Mouse (Mus musculus) left cerebral cortex, adult 8-10 months (tissue): ENCODE measurements around the gene Obscn. TPM values are rescaled to one million over a fixed set of nuclear protein-coding genes. Genes with fewer than 3 reads are reported as not detected.
"Not testable (repeated sequence)": the region's sequence is repeated elsewhere in the genome, so short reads cannot be mapped to it uniquely, and the experiment has no call there.

ENCODE experiments used
- DNase-seq, 2 experiments: peaks; one replicate each; pipeline ENCODE4 v3.0.0; 2022; ENCODE audit warnings: low spot score in 2 of 2
- total RNA-seq, 4 experiments: library from RNA; stranded (reverse); gene quantifications; 2 replicates each; pipeline ENCODE4 v1.2.4; 2022

Obscn gene
- total RNA-seq, 4 experiments from 2014 or later, result 5.3 to 5.8 (median 5.7) TPM

GRCm38 (mm10) chr11:58963543-58963942, 172.7 kb downstream of the Obscn start:
- DNase-seq, result no peak

DNA sequence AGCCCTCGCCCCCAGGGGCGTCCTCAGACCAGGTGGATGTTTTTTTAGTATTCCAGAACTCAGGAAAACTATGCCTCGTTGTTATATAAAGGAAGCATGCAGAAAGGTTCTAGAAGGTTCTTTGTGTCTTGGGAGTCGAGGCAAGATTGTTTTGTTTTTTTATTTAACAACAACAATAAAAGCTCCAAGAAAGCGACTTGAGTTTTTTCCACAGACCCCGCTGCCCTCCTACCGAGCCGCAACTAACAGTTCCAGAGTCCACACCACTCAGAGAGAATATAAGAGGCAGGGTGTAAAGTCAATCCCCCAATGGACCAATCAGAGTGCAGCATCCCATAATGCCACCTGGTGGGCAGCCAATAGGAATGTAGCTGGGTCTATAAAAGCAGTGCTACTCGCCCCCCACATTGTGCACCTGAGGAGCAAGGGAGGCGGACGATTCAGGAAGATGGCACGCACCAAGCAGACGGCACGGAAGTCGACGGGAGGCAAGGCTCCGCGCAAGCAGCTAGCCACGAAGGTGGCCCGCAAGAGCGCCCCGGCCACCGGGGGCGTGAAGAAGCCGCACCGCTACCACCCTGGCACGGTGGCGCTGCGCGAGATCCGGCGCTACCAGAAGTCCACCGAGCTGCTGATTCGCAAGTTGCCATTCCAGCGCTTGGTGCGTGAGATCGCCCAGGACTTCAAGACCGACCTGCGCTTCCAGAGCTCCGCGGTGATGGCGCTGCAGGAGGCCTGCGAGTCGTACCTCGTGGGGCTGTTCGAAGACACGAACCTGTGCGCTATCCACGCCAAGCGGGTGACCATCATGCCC, 174.6 kb downstream of the Obscn start:
- no peak for DNase-seq

DNA sequence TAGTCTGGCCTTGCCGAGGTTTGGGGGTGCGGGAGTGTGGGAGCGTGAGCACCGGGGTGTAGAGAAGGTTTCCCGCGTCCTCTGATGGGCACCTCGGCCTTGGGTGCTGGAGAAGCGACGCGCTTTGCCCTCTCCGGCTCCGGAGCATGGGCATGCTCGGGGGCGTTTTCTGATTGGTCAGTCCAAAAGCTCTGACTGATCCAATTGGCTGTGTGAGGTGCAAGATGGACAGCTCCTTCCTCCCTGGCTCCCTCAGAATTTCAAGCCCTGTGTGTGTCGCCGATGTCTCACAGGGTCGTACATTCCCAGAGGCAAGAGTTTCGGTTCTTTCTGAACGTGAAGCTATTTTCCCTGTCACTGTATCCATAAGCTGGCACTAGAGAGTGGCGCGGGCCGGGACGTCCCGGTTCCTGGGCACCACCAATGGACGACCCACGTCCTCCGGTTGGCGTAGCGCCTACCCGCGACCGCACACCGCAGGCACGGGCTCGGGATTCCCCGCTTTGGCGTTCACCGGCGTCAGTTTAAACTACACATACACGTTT, 176.2 kb downstream of the Obscn start:
- peak; percentile 66 to 80 for DNase-seq

- no peak for DNase-seq
Measured at GRCm38 (mm10) chr11:58959186-58959825, 176.9 kb downstream of the Obscn start.

DNA sequence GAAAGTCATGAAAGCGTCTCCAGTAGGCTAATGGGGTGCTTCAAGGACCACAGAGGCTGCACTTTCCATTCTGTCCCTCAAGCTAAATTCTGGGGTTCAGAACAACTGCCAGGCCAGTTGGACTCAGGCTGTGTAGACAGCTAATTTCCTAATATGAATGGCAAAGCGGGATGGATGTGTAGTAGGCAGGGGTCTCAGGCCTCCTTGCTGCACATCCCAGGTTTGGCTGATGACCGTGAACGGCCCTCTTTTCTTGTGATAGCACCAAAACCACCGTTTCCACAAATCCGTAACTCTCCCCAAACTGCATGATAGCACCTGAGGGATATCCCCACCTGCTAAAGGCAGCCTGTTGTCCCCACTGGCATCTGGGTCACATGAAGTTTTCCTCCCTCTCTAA, 177.7 kb downstream of the Obscn start:
- no peak for DNase-seq

- no peak for DNase-seq
Measured at GRCm38 (mm10) chr11:58957226-58957914, 178.8 kb downstream of the Obscn start.

DNA sequence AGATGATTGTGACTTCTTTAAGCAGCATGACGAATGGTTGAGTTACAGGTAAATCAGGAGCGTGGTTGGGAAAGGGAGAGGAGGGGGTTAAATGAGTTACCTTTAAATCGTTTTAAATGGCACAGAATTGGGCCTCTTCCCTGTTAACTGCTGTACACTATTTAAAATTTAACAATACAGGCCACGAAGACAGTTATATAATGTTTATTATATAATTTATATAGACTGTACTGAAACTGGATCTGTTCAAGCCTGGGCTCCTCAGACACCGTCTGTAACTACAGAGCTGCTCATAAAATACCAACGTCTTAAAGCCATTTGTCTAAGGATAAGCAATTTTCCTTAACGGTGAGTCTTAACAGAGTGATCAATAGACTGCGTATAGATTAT, 180.3 kb downstream of the Obscn start:
- DNase-seq, result no peak

GRCm38 (mm10) chr11:58955143-58955867, 180.9 kb downstream of the Obscn start:
- no peak for DNase-seq

DNA sequence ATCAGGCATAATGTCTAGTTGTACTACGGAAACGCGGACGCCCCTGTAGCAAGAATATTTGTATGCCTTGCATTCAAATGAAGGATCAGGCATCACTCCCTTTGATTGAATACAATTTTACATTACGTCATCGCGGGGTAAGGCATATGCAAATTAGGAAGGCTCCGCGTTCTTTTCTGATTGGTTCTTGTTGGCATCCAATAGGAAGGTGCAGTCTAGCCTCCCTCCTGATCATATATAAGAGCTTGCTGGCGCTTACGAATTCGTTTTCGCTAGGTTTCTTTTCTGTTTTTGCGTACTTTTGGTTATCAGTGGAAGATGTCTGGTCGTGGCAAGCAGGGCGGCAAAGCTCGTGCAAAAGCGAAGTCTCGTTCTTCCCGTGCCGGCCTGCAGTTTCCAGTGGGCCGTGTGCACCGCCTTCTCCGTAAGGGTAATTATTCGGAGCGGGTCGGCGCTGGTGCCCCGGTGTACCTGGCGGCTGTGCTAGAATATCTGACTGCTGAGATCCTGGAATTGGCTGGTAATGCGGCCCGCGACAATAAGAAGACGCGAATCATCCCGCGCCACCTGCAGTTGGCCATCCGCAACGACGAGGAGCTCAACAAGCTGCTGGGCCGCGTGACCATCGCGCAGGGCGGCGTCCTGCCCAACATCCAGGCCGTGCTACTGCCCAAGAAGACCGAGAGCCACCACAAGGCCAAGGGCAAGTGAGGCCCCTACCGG, 181.6 kb downstream of the Obscn start, which contains the start of the genes Hist3h2a and Trim17:
TSS of gene Hist3h2a (plus strand) at position 266 of the 723 bp plus-strand sequence.
TSS of gene Trim17 (plus strand) at position 266 of the 723 bp plus-strand sequence.
- DNase-seq, result peak; percentile 87 to 96

- DNase-seq, result not testable (repeated sequence)
Measured at GRCm38 (mm10) chr11:58954170-58954419, 182.1 kb downstream of the Obscn start.

GRCm38 (mm10) chr11:58953351-58954169, 182.6 kb downstream of the Obscn start:
- no peak for DNase-seq

DNA sequence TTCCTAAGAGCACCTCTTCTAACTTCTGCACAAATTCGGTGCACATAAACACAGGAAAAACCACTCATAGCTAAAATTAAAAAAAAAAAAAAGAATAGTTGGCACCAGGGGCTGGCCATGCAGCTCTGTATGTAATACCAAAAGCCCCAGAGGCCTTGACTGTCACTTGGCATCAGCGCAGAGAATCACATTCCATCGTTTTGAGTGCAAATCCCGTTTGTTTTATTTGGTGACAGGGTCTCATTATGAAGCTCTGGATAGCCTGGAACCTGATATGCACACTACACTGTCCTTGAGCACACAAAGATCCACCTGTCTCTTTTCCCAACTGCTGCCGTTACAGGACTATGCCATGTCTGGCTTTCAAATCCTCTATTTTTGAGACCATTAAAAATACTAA, 185.0 kb downstream of the Obscn start:
- no peak for DNase-seq

DNA sequence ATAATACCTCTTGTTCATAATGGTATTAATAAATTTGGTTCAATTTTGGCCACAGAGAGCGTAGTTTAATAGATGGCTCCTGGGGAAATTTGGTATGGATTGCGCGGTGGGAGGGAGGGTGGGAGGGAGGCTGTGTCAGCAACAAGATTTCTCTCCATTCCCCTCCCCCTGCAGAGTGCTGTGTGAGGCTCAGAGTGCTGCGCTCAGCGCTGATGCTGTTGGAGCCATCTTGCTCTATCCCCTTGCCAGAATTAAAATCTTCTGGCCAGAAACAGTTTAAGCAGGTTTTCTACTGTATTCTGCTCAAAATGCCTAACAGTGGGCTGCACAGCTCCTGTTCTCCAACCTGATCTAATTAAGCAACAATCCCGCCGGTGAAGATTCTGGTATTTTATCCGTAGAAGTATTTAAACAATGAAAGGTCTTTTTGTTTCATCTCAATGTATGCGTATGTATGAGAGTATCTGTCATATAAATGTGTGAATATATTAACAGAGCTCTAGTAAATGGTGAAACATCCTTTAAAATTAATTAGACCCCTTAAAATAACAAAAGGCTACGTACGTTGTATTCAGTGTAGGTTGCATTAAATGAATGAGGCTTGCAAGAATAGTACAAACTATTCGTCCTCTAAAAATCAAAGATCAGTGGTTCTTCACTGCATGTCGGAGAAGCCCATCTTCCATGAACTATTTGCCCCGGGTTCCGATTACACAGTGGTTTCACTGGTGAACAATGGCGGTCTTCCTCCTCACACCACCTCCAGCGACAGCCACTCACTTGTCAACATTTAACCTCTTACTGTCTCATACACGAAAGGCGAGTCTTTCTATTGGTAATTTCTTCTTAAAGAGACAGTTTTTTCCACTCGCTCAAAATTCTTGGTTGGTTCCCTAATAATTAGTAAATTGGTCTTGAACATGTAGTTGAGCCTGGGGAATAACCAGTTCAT, 186.4 kb downstream of the Obscn start:
- peak in 1 of 2 experiments; percentile 68 for DNase-seq

- peak; percentile 79 to 80 for DNase-seq
Measured at GRCm38 (mm10) chr11:58948542-58949479, 187.4 kb downstream of the Obscn start, which contains the start of gene Hist3h2ba. TSS of gene Hist3h2ba (plus strand) at chr11:58948920.

- peak in 1 of 2 experiments; percentile 64 for DNase-seq
Measured at GRCm38 (mm10) chr11:58947798-58948528, 188.2 kb downstream of the Obscn start.

DNA sequence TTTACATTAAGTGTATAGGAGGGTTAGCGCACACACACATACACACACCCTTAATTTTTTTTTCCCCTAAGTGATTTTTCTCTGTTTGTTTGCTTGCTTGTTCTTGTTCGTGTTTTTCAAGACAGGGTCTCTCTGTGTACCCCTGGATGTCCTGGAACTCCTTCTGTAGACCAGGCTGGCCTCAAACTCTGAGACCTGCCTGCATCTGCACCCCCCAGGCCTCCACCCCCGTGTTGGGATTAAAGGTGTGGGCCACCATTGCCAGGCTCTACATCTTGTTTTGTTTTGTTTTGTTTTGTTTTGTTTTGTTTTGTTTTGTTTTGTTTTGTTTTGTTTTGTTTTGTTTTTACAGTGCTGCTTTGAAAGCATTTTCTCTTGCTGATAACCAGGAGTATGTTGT, 188.9 kb downstream of the Obscn start:
- DNase-seq, result no peak
